Mouse (Mus musculus): ENCODE measurements at regions not wholly inside any gene's neighbourhood (a gene's known extent, or its start where the extent isn't known, plus 50 kb on each side); places are given as distances from the start of the nearest gene placed in this dataset.

- TF ChIP-seq POLR2A (IDR thresholded peaks at IDR 0.05; ENCODE audit: borderline replicate concordance, extremely low read depth, low read depth, low read length) (no peak), CTCF (IDR thresholded peaks at IDR 0.05; ENCODE audit: insufficient read depth, low read length) (no peak)
These were observed 240.7 kb upstream of the Arid2 start for GRCm38 (mm10) chr15:96046651-96047050.

Measured in lung, adult 2 months (tissue).